Mouse (Mus musculus): ENCODE measurements around the gene Atad3a. TPM values are rescaled to one million over a fixed set of nuclear protein-coding genes. Genes with fewer than 3 reads are reported as not detected.

Gene Atad3a
- total and polyA plus RNA-seq, 3 experiments: 220 to 232 TPM; not detected in 1

DNA sequence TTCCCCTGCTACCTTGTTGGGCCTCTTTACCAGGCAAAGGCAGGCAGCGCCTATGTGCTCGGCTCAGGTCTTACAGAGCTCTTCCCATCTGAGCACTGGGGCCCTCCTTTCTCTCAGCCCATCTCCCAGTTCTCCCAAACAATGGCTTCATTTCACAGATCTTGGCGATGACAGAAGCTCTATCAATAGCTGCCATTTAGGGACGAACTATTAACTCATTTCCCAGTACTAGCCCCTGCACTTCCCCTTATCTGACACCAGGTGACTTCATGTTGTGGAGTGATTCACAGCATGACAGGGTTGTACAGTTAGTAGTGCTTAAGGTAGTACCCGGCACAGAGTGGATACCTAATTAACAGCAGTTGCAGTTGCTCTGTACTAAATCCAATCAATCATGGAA lies 24.9 kb upstream of the Atad3a start, which contains the start of gene Tmem88b:
Tmem88b (minus strand) TSS at position 56 of the 400 bp plus-strand sequence.
- H3K9me3 ChIP-seq (replicated peaks; ENCODE audit: insufficient read depth, low read length): no peaks in the 10 kb centered on the region
- peak; percentile 80 for DNase-seq (ENCODE audit: low read depth, low spot score)
- H3K27me3 ChIP-seq (ENCODE audit: control insufficient read depth in 1 of 2, insufficient read depth in 2 of 2, low read length in 2 of 2): no peaks in the 10 kb centered on the region
- H3K27ac ChIP-seq (ENCODE audit: control insufficient read depth, low read depth, low read length): peak within 1 kb of the TSS; percentile 29
- peaks cover 14 to 23% of the 10 kb centered on the region in 2 experiments for H3K4me1 ChIP-seq (ENCODE audit: control insufficient read depth in 1 of 2, insufficient read depth in 2 of 2, low read length in 2 of 2)
- TF ChIP-seq ZC3H11A (IDR thresholded peaks at IDR 0.05; ENCODE audit: low read depth, low read length) (no peak), ETS1 (IDR thresholded peaks at IDR 0.05; ENCODE audit: low read depth, low read length) (peak; percentile 61; the same call in 1 of the 2 replicates), SIN3A (IDR thresholded peaks at IDR 0.05; ENCODE audit: low read length) (peak; percentile 50; the same call in 1 of the 2 replicates), KAT2A (conservative IDR thresholded peaks at IDR 0.05; ENCODE audit: low read depth, low read length) (no peak), MAFK (IDR thresholded peaks at IDR 0.05; ENCODE audit: borderline replicate concordance, low read depth, low read length) (no peak), POLR2AphosphoS2 (IDR thresholded peaks at IDR 0.05; ENCODE audit: low read length) (no peak), RAD21 (IDR thresholded peaks at IDR 0.05; ENCODE audit: low read depth, low read length) (no peak; the same call in 1 of the 2 replicates), NRF1 (IDR thresholded peaks at IDR 0.05; ENCODE audit: insufficient read depth, low read depth, low read length, poor library complexity, severe bottlenecking) (no peak), NELFE (IDR thresholded peaks at IDR 0.05; ENCODE audit: low read depth, low read length) (no peak), GATA1 (IDR thresholded peaks at IDR 0.05; ENCODE audit: low read depth, low read length) (peak; percentile 38; the same call in 1 of the 2 replicates), TCF12 (IDR thresholded peaks at IDR 0.05; ENCODE audit: low read depth, low read length) (peak; percentile 46; the same call in 1 of the 2 replicates), TAL1 (IDR thresholded peaks at IDR 0.05; ENCODE audit: low read length) (no peak), USF1 (IDR thresholded peaks at IDR 0.05; ENCODE audit: low read depth, low read length) (peak; percentile 64), TBP (IDR thresholded peaks at IDR 0.05; ENCODE audit: low read depth, low read length) (0 out of 2 replicates have a peak, but pooled peaks have one; percentile 57), E2F4 (IDR thresholded peaks at IDR 0.05; ENCODE audit: borderline replicate concordance, low read depth, low read length) (no peak), MAZ (IDR thresholded peaks at IDR 0.05; ENCODE audit: low read depth, low read length) (0 out of 2 replicates have a peak, but pooled peaks have one; percentile 38), CTCF (IDR thresholded peaks at IDR 0.05 in 2 of 3, conservative IDR thresholded peaks at IDR 0.05 in 1 of 3; ENCODE audit: control insufficient read depth in 1 of 3, insufficient read depth in 1 of 3, low read depth in 2 of 3, low read length in 3 of 3, poor library complexity in 1 of 3, severe bottlenecking in 1 of 3) (peak in 2 of 3 experiments; percentile 32 to 64; a peak in 4 of 6 replicates), MXI1 (IDR thresholded peaks at IDR 0.05; ENCODE audit: low read depth, low read length) (0 out of 2 replicates have a peak, but pooled peaks have one; percentile 61), RCOR1 (IDR thresholded peaks at IDR 0.05; ENCODE audit: low read depth, low read length) (0 out of 2 replicates have a peak, but pooled peaks have one; percentile 23), SMC3 (IDR thresholded peaks at IDR 0.05; ENCODE audit: low read depth, low read length) (peak; percentile 23), CHD2 (IDR thresholded peaks at IDR 0.05; ENCODE audit: low read length) (no peak), ELF1 (IDR thresholded peaks at IDR 0.05; ENCODE audit: low read depth, low read length) (peak; percentile 31; the same call in 1 of the 2 replicates), CHD1 (IDR thresholded peaks at IDR 0.05; ENCODE audit: low read depth, low read length) (no peak), USF2 (IDR thresholded peaks at IDR 0.05; ENCODE audit: borderline replicate concordance in 1 of 2, insufficient read depth in 1 of 2, low read depth in 1 of 2, low read length in 2 of 2) (no peak), JUND (IDR thresholded peaks at IDR 0.05; ENCODE audit: low read depth, low read length) (no peak), MAX (IDR thresholded peaks at IDR 0.05; ENCODE audit: low read length) (0 out of 2 replicates have a peak, but pooled peaks have one; percentile 23), POLR2AphosphoS5 (IDR thresholded peaks at IDR 0.05; ENCODE audit: borderline replicate concordance, low read depth, low read length) (no peak), EP300 (IDR thresholded peaks at IDR 0.05; ENCODE audit: low read depth in 1 of 2, low read length in 2 of 2) (peak; percentile 53 to 56; a peak in 1 of 4 replicates), MYC (IDR thresholded peaks at IDR 0.05; ENCODE audit: low read depth, low read length) (no peak), HCFC1 (IDR thresholded peaks at IDR 0.05; ENCODE audit: low read depth, low read length) (no peak), MEF2A (IDR thresholded peaks at IDR 0.05; ENCODE audit: extremely low read depth, insufficient replicate concordance, low read depth, low read length, poor library complexity, severe bottlenecking) (no peak)
- no peaks in the 10 kb centered on the region; the same call in 1 of the 2 replicates for H3K79me2 ChIP-seq (ENCODE audit: control insufficient read depth, insufficient read depth, low read length, poor library complexity)
- peak within 1 kb of the TSS; percentile 83 for H3K9ac ChIP-seq (ENCODE audit: control insufficient read depth, low read depth, low read length, poor library complexity, severe bottlenecking)
- peaks cover 0 to 19% of the 10 kb centered on the region in 2 experiments; a peak in 2 of 4 replicates for H3K36me3 ChIP-seq (ENCODE audit: control insufficient read depth in 1 of 2, insufficient read depth in 2 of 2, low read length in 2 of 2)
- peak within 1 kb of the TSS; percentile 73 to 90 for H3K4me3 ChIP-seq (ENCODE audit: control insufficient read depth in 1 of 2, insufficient read depth in 1 of 2, low read depth in 2 of 2, low read length in 2 of 2)

All from MEL (cell line).